Mouse (Mus musculus) heart, adult 10 weeks (tissue): Measurements from ENCODE around the gene Gif. TPM values are rescaled to one million over a fixed set of nuclear protein-coding genes. Genes with fewer than 3 reads are reported as not detected.

ENCODE experiments used
- polyA plus RNA-seq: library from polyadenylated mRNA; stranded (reverse); fragments of 350-450 nt; fragmentation: Illumina TruSeq; extraction: RNeasy Lipid Tissue Mini Kit (QIAGEN cat#74804); gene quantifications from one replicate; pipeline ENCODE4 v1.2.3, GENCODE M21; 2014; ENCODE audit warnings: low read depth, low replicate concordance

Gif gene
- polyA plus RNA-seq, result not detected

DNA sequence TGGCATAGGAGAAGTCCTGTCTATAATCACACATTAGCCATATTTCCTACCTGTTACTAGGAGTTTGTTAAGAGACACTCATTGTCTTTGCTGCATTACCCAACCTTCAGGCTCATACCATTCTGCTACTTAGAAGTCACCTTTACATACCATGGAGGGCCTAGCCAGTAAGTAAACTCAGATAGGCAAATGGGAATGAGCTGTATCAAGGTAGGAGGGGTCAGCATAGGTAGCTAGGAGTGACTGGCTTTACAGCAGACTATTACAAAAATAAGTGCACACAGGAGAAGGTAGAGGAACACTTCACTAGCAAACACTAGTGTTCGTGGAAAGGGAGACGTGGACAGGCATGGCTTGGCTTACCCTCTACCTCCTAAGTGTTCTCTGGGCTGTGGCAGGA is at the start of gene Gif:
TSS of gene Gif (plus strand) at position 257 of the 400 bp plus-strand sequence.

DNA sequence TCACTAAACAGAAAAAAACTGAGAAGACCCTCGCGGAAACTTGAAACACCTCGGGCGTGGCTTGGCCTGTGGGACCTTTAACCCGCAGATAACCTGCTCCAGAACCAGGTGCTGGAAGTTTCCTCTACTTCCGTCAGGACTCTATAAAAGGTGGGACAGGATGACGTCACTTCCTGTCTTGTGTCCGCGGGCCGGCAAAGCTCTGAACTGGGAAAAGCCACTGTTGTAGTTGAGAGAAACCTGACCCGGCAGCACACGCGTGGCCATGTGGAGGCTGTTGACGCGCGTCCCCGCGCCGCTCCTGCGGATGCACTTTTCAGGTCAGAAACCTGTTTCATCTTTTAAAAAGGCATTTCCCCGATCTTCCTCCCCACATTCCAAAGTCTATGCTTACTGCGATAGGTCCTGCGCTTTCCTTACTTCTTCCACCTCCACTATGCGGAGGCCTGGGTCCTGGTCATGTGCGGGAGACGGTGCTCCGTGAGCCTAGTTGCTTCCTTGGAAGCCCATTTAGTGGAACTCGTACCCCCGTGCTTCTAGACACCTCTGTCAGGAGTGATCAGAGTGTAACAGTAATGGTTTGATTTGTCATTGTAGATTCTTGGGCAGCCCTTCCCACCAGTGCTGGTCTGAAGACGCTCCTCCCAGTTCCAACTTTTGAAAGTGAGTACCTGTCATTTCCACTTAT is 23.0 kb downstream of the Gif start, which contains the start of gene Mrpl16:
TSS of gene Mrpl16 (plus strand) at position 187 of the 688 bp plus-strand sequence.

Other genes with a start within 250 kb of the Gif start
- gene Ms4a6b, start 231.0 kb upstream of the Gif start, polyA plus RNA-seq, result 4.7 TPM
- 17.2 TPM for gene Ms4a4d, start 210.8 kb upstream of the Gif start, polyA plus RNA-seq
- gene Ms4a6d, start 142.7 kb upstream of the Gif start, polyA plus RNA-seq, result 4.2 TPM
- gene Ms4a2, start 123.8 kb upstream of the Gif start, polyA plus RNA-seq, result not detected
- gene Ms4a3, start 106.7 kb upstream of the Gif start, polyA plus RNA-seq, result not detected
- not detected for gene Oosp2, start 87.0 kb upstream of the Gif start, polyA plus RNA-seq
- not detected for gene Oosp1, start 56.4 kb upstream of the Gif start, polyA plus RNA-seq
- gene Oosp3, start 50.5 kb upstream of the Gif start, polyA plus RNA-seq, result not detected
- 100 TPM for gene Mrpl16, start 22.8 kb downstream of the Gif start, polyA plus RNA-seq
- gene Stx3, start 71.8 kb downstream of the Gif start, polyA plus RNA-seq, result 6.6 TPM
- not detected for gene Olfr1417, start 91.7 kb downstream of the Gif start, polyA plus RNA-seq
- gene Olfr1418, start 113.5 kb downstream of the Gif start, polyA plus RNA-seq, result not detected
- not detected for gene Olfr1419, start 127.6 kb downstream of the Gif start, polyA plus RNA-seq
- not detected for gene Olfr1420, start 139.0 kb downstream of the Gif start, polyA plus RNA-seq
- gene Patl1, start 164.8 kb downstream of the Gif start, polyA plus RNA-seq, result 24.4 TPM
- gene Osbp, start 218.4 kb downstream of the Gif start, polyA plus RNA-seq, result 73.1 TPM